Mouse (Mus musculus): ENCODE results near the gene Tnfaip8l1.

Tnfaip8l1 gene

GRCm38 (mm10) chr17:56139355-56139754 lies 22.9 kb upstream of the Tnfaip8l1 start:
- no peak for DNase-seq (ENCODE audit: low read depth)

GRCm38 (mm10) chr17:56139858-56140595 lies 22.2 kb upstream of the Tnfaip8l1 start, which contains the start of gene Sema6b:
Gene Sema6b (minus strand): TSS chr17:56140343.
- DNase-seq (ENCODE audit: low read depth): peak; percentile 28

- no peak for DNase-seq (ENCODE audit: low read depth)
Observed at GRCm38 (mm10) chr17:56141702-56142605, 20.3 kb upstream of the Tnfaip8l1 start.

GRCm38 (mm10) chr17:56144546-56144945 lies 17.7 kb upstream of the Tnfaip8l1 start:
- no peak for DNase-seq (ENCODE audit: low read depth)

GRCm38 (mm10) chr17:56146131-56146530 lies 16.1 kb upstream of the Tnfaip8l1 start:
- no peak for DNase-seq (ENCODE audit: low read depth)

GRCm38 (mm10) chr17:56147420-56147819 lies 14.9 kb upstream of the Tnfaip8l1 start:
- DNase-seq (ENCODE audit: low read depth): no peak

GRCm38 (mm10) chr17:56148280-56148679 lies 14.0 kb upstream of the Tnfaip8l1 start:
- DNase-seq (ENCODE audit: low read depth): no peak

GRCm38 (mm10) chr17:56148790-56149618 lies 13.3 kb upstream of the Tnfaip8l1 start:
- no peak for DNase-seq (ENCODE audit: low read depth)

GRCm38 (mm10) chr17:56149897-56150296 lies 12.4 kb upstream of the Tnfaip8l1 start:
- no peak for DNase-seq (ENCODE audit: low read depth)

GRCm38 (mm10) chr17:56153643-56154042 lies 8.6 kb upstream of the Tnfaip8l1 start:
- DNase-seq (ENCODE audit: low read depth): no peak

GRCm38 (mm10) chr17:56159729-56160128 lies 2.5 kb upstream of the Tnfaip8l1 start:
- DNase-seq (ENCODE audit: low read depth): peak; percentile 50

GRCm38 (mm10) chr17:56163523-56164102 lies 1.3 kb downstream of the Tnfaip8l1 start:
- DNase-seq (ENCODE audit: low read depth): no peak

- DNase-seq (ENCODE audit: low read depth): no peak
Observed at GRCm38 (mm10) chr17:56164510-56164909, 2.2 kb downstream of the Tnfaip8l1 start.

- DNase-seq (ENCODE audit: low read depth): no peak
Observed at GRCm38 (mm10) chr17:56165671-56166070, 3.4 kb downstream of the Tnfaip8l1 start.

GRCm38 (mm10) chr17:56169830-56170229 lies 7.6 kb downstream of the Tnfaip8l1 start:
- DNase-seq (ENCODE audit: low read depth): no peak

- no peak for DNase-seq (ENCODE audit: low read depth)
Observed at GRCm38 (mm10) chr17:56170636-56171035, 8.4 kb downstream of the Tnfaip8l1 start.

- DNase-seq (ENCODE audit: low read depth): no peak
Observed at GRCm38 (mm10) chr17:56171456-56171855, 9.2 kb downstream of the Tnfaip8l1 start.

- DNase-seq (ENCODE audit: low read depth): no peak
Observed at GRCm38 (mm10) chr17:56171881-56172280, 9.6 kb downstream of the Tnfaip8l1 start.

GRCm38 (mm10) chr17:56173401-56174046 lies 11.2 kb downstream of the Tnfaip8l1 start:
- no peak for DNase-seq (ENCODE audit: low read depth)

GRCm38 (mm10) chr17:56175416-56175815 lies 13.1 kb downstream of the Tnfaip8l1 start:
- DNase-seq (ENCODE audit: low read depth): no peak
